ENCODE assay signal across 19 mouse cellular contexts in genomic region chr5:15941191-15941725, GRCm38 (mm10). TPM values are rescaled to one million over a fixed set of nuclear protein-coding genes. Genes with fewer than 3 reads are reported as not detected.
DNase-seq lines count a peak whose midpoint lies in the region; ATAC-seq and TF ChIP-seq lines count a peak whose summit lies in the region.
"Had no signal": no experiment of that assay in that cellular context is flagged by ENCODE, and none has a peak within 500 bp of the region (broad histone marks: within the 10 kb centered on the region; RNA-seq: fewer than 3 reads in every experiment).

No protein-coding gene starts in this region.

- peak overlapping the region; percentile 11; the same call in 1 of the 2 replicates for H3K4me2 ChIP-seq in forebrain, embryonic 16.5 days (ENCODE audit: low read length)
- no peak overlapping the region for H3K4me2 ChIP-seq in forebrain, embryonic 15.5 days (replicated peaks)
- no peak overlapping the region for H3K4me2 ChIP-seq in kidney, embryonic 15.5 days
- 0 out of 2 replicates have a peak overlapping the region, but pooled peaks have one; percentile 25 for H3K4me2 ChIP-seq in hindbrain, postnatal 0 days (ENCODE audit: low read depth, low read length)
- H3K4me2 ChIP-seq: embryonic facial prominence, embryonic 15.5 days; lung, embryonic 15.5 days had no signal

- TF ChIP-seq CTCF in hindbrain, postnatal 0 days (IDR thresholded peaks at IDR 0.05; ENCODE audit: low read depth) = no peak

- no peaks in the 10 kb centered on the region; the same call in 1 of the 2 replicates for H3K9me3 ChIP-seq in forebrain, embryonic 16.5 days (ENCODE audit: control insufficient read depth, low read length)
- no peaks in the 10 kb centered on the region for H3K9me3 ChIP-seq in forebrain, embryonic 15.5 days
- H3K9me3 ChIP-seq in kidney, embryonic 15.5 days (replicated peaks) = no peaks in the 10 kb centered on the region
- no peaks in the 10 kb centered on the region for H3K9me3 ChIP-seq in hindbrain, postnatal 0 days (ENCODE audit: low read length)
- H3K9me3 ChIP-seq: embryonic facial prominence, embryonic 15.5 days; G1E; heart, embryonic 10.5 days; lung, embryonic 15.5 days had no signal

- no peak overlapping the region for H3K27ac ChIP-seq in forebrain, embryonic 16.5 days (ENCODE audit: low read length)
- no peak overlapping the region for H3K27ac ChIP-seq in forebrain, embryonic 15.5 days (replicated peaks)
- no peak overlapping the region for H3K27ac ChIP-seq in kidney, embryonic 15.5 days
- no peak overlapping the region for H3K27ac ChIP-seq in hindbrain, postnatal 0 days
- H3K27ac ChIP-seq: embryonic facial prominence, embryonic 15.5 days; gastrocnemius, adult 2 months; heart, embryonic 10.5 days; liver, embryonic 14.5 days; lung, embryonic 15.5 days; stomach, postnatal 0 days had no signal

- H3K4me1 ChIP-seq in forebrain, embryonic 16.5 days (replicated peaks; ENCODE audit: control insufficient read depth, insufficient read depth, low read length) = peaks cover 4% of the 10 kb centered on the region
- peaks cover 7% of the 10 kb centered on the region; the same call in 1 of the 2 replicates for H3K4me1 ChIP-seq in forebrain, embryonic 15.5 days
- 0 out of 2 replicates have a peak, but pooled peaks cover 7% of the 10 kb centered on the region for H3K4me1 ChIP-seq in kidney, embryonic 15.5 days
- no peaks in the 10 kb centered on the region for H3K4me1 ChIP-seq in hindbrain, postnatal 0 days (ENCODE audit: insufficient read depth, low read length)
- H3K4me1 ChIP-seq: embryonic facial prominence, embryonic 15.5 days; heart, embryonic 10.5 days; lung, embryonic 15.5 days had no signal

- no peaks in the 10 kb centered on the region for H3K27me3 ChIP-seq in forebrain, embryonic 16.5 days (replicated peaks; ENCODE audit: control insufficient read depth, insufficient read depth, low read length)
- no peaks in the 10 kb centered on the region for H3K27me3 ChIP-seq in forebrain, embryonic 15.5 days
- H3K27me3 ChIP-seq in kidney, embryonic 15.5 days = no peaks in the 10 kb centered on the region
- H3K27me3 ChIP-seq in hindbrain, postnatal 0 days (ENCODE audit: insufficient read depth, low read length) = no peaks in the 10 kb centered on the region
- H3K27me3 ChIP-seq: embryonic facial prominence, embryonic 15.5 days; lung, embryonic 15.5 days had no signal

- DNase-seq in kidney, postnatal 10 days = no peak
- peak; percentile 14 for DNase-seq in hindbrain, postnatal 0 days (ENCODE audit: low spot score)
- peak; percentile 15 for DNase-seq in retina, embryonic 14.5 days (ENCODE audit: low spot score)
- DNase-seq in thymus, postnatal 4 days = no peak
- DNase-seq: adrenal gland, postnatal 25 days; gastrocnemius, adult 2 months; kidney, adult 18-20 months; lung, postnatal 4 days; right cerebral cortex, adult 18-20 months had no signal

- no peak for ATAC-seq in forebrain, embryonic 16.5 days
- no peak for ATAC-seq in forebrain, embryonic 15.5 days (replicated peaks)
- 0 out of 2 replicates have a peak, but pooled peaks have one; percentile 43 for ATAC-seq in kidney, embryonic 15.5 days (replicated peaks; ENCODE audit: low FRiP score)
- no peak for ATAC-seq in hindbrain, postnatal 0 days
- ATAC-seq: activated CD4-positive, CD25-positive, alpha-beta regulatory T cell, adult 4 months had no signal

- no peak overlapping the region for H3K4me3 ChIP-seq in forebrain, embryonic 16.5 days (replicated peaks; ENCODE audit: low read length)
- H3K4me3 ChIP-seq in forebrain, embryonic 15.5 days = no peak overlapping the region
- H3K4me3 ChIP-seq in kidney, embryonic 15.5 days (replicated peaks) = no peak overlapping the region
- no peak overlapping the region for H3K4me3 ChIP-seq in hindbrain, postnatal 0 days (ENCODE audit: low read length)
- H3K4me3 ChIP-seq: embryonic facial prominence, embryonic 15.5 days; gastrocnemius, adult 2 months; heart, embryonic 10.5 days; lung, embryonic 15.5 days had no signal

- H3K36me3 ChIP-seq in forebrain, embryonic 16.5 days (ENCODE audit: control insufficient read depth, insufficient read depth) = no peaks in the 10 kb centered on the region
- 0 out of 2 replicates have a peak, but pooled peaks cover 4% of the 10 kb centered on the region for H3K36me3 ChIP-seq in forebrain, embryonic 15.5 days
- peaks cover 16% of the 10 kb centered on the region; the same call in 1 of the 2 replicates for H3K36me3 ChIP-seq in kidney, embryonic 15.5 days
- no peaks in the 10 kb centered on the region for H3K36me3 ChIP-seq in hindbrain, postnatal 0 days (ENCODE audit: insufficient read depth, low read length)
- H3K36me3 ChIP-seq: embryonic facial prominence, embryonic 15.5 days; G1E; lung, embryonic 15.5 days had no signal

- no peak overlapping the region for H3K9ac ChIP-seq in forebrain, embryonic 16.5 days (replicated peaks; ENCODE audit: low read depth, low read length)
- no peak overlapping the region for H3K9ac ChIP-seq in forebrain, embryonic 15.5 days (replicated peaks)
- H3K9ac ChIP-seq in kidney, embryonic 15.5 days = no peak overlapping the region
- H3K9ac ChIP-seq in hindbrain, postnatal 0 days (replicated peaks; ENCODE audit: low read length) = no peak overlapping the region
- H3K9ac ChIP-seq: embryonic facial prominence, embryonic 15.5 days; liver, embryonic 14.5 days; lung, embryonic 15.5 days had no signal

- WGBS in forebrain, embryonic 16.5 days = 23% methylated on average over 6 of the region's 6 CpGs
- WGBS in forebrain, embryonic 15.5 days = 24% methylated on average over 6 of the region's 6 CpGs
- WGBS in kidney, embryonic 15.5 days = 24% methylated on average over 6 of the region's 6 CpGs
- WGBS in hindbrain, postnatal 0 days = 48% methylated on average over 6 of the region's 6 CpGs

RNA-seq across cellular contexts. Expression of gene Cacna2d1, which starts 6.8 kb away (rescaled TPM):
- polyA plus RNA-seq in forebrain, embryonic 16.5 days (2015; fragmentation: Nextera tagmentation; extraction: Ambion mirVana) = 33.9 and 37.5 TPM in 2 replicates
- polyA plus RNA-seq in forebrain, embryonic 15.5 days (2015; fragmentation: Nextera tagmentation; extraction: Ambion mirVana) = 33.1 and 41.1 TPM in 2 replicates
- 18.4 and 19.1 TPM in 2 replicates for polyA plus RNA-seq in kidney, embryonic 15.5 days (2015; fragmentation: Nextera tagmentation; extraction: Ambion mirVana)
- total RNA-seq in hindbrain, postnatal 0 days (2014; rRNA removed) = 58.8 and 67.6 TPM in 2 replicates
- 36.3 and 36.5 TPM in 2 replicates for polyA plus RNA-seq in hindbrain, postnatal 0 days (2015; fragmentation: Nextera tagmentation; extraction: Ambion mirVana)
- polyA plus RNA-seq: G1E had no signal

Comparison
In these comparisons a context has a peak if more than half of its experiments do, and no peak if none do; other contexts are left out.
1. H3K4me2 ChIP-seq: peak in forebrain, embryonic 16.5 days (single experiment) and hindbrain, postnatal 0 days (single experiment); none in forebrain, embryonic 15.5 days (single experiment) and kidney, embryonic 15.5 days (single experiment).
2. DNase-seq: peak in hindbrain, postnatal 0 days (single experiment) and retina, embryonic 14.5 days (single experiment); none in kidney, postnatal 10 days (single experiment) and thymus, postnatal 4 days (single experiment).